Mouse (Mus musculus): ENCODE data around the gene Ifna9.
"Not testable (repeated sequence)": the region's sequence is repeated elsewhere in the genome, so short reads cannot be mapped to it uniquely, and the experiment has no call there.

Ifna9 gene

DNA sequence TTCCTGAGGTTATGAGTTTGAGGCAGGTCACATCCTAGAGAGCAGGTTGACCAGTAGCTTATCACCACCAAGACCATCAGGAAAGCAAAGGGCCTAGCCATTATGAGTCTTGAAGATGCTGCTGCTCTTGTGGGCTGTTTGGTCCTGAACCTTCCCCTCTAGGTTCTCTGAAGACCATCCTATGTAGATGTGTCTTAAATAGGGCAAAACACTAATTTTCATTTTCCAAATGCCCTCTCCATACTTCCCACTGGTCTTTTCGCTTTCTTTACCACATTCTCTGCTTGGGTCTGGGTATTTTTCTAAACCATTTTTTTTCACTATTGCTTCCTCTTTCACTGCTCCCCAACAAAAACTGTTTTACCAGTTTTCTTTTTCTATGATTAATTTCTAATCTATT lies at the start of gene Ifna9:
Gene Ifna9, minus strand, starts transcription at position 101 of the 400 bp plus-strand sequence.
- no peak for DNase-seq (ENCODE audit: low spot score)

GRCm38 (mm10) chr4:88641077-88641831 lies 49.1 kb upstream of the Ifna9 start:
- peak; percentile 76 for DNase-seq (ENCODE audit: low spot score)

GRCm38 (mm10) chr4:88640704-88641076 lies 48.5 kb upstream of the Ifna9 start:
- DNase-seq (ENCODE audit: low spot score): no peak

GRCm38 (mm10) chr4:88634311-88634710 lies 42.1 kb upstream of the Ifna9 start, which contains the start of gene C87499:
Gene C87499 (minus strand): TSS chr4:88634411.
- no peak for DNase-seq (ENCODE audit: low spot score)

- no peak for DNase-seq (ENCODE audit: low spot score)
Observed at GRCm38 (mm10) chr4:88603276-88603675, 11.1 kb upstream of the Ifna9 start, which contains the start of gene Ifna12. Gene Ifna12 (minus strand): TSS chr4:88603376.

DNA sequence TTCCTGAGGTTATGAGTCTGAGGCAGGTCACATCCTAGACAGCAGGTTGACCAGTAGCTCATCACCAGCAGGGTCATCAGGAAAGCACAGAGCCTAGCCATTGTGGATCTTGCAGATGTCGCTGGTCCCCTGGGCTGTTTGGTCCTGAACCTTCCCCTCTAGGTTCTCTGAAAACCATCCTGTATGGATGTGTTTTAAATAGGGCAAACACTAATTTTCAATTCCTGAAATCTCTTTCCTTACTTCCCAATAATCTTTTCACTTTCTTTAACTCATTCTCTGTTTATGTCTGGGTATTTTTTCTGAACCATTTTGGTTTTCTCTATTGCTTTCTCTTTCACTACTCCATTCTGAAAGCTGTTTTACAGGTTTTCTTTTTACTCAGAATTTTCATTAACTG lies 20.5 kb downstream of the Ifna9 start, which contains the start of gene Ifna14:
Gene Ifna14, minus strand, starts transcription at position 101 of the 400 bp plus-strand sequence.
- no peak for DNase-seq (ENCODE audit: low spot score)

DNA sequence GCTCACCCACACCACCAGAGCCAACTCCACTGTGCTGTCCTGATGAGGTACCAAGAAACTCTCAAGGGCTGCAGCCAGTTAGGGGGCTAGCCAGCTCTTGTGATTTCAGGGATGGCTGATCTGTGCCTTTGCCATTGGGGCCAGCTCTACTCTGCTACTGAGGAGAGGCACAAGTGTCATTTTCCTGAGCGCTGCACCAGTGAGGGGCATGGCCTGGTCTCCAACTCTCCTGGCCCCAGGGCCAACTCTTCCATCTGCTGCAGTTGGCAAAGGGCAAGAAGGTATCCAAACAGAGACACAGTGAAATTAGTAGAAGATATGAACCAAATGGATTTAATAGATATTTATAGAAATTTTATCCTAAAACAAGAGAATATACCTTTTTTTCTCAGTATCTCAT lies 30.4 kb downstream of the Ifna9 start:
- DNase-seq (ENCODE audit: low spot score): no peak

DNA sequence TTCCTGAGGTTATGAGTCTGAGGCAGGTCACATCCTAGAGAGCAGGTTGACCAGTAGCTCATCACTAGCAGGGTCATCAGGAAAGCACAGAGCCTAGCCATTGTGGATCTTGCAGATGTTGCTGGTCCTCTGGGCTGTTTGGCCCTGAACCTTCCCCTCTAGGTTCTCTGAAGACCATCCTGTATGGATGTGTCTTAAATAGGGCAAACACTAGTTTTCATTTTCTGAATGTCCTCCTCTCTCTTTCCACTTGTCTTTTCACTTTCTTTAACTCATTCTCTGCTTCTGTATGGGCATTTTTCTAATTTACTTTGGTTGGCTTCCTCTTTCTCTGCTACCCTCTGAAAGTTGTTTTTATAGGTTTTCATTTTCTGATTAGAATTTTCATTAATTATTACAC lies 34.0 kb downstream of the Ifna9 start, which contains the start of gene Ifna15:
Gene Ifna15, minus strand, starts transcription at position 101 of the 400 bp plus-strand sequence.
- not testable (repeated sequence) for DNase-seq (ENCODE audit: low spot score)

DNA sequence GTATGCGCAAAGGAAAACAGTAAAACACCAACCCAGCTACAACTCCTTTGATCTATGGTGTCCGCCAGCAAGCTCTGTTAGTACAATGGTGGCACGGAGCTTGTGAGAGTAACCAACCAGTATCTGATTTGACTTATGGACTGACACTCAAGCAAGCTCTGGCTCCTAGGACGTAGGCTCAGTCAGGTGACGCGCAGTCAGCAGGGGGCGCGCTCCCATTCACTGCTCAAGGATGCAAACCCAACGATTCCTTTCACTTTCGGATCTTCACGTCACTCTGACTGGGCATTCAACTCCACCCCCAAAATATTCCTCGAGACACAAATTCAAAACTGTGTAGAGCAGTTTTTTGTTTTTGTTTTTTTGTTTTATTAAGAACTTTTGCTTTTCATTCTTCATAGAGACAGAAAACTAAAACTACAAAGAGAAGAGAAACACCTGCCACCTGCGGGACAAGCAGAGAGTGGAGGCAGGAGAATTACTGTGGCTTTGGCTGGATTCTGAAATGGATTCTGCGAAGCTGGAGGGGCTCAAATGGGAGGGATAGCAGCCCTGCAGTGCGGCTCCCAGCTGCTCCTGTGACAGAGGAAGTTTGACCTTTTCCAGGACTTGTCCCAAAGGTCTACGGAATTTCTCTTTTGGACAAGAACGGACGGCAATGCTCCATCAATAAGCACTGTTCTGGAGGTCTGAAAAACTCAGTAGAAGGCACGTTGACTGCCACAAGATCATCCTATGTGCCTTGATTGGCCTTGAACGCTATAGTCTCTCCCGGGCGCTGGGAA lies 41.8 kb downstream of the Ifna9 start:
- peak; percentile 64 for DNase-seq (ENCODE audit: low spot score)

GRCm38 (mm10) chr4:88547986-88548385 lies 44.2 kb downstream of the Ifna9 start:
- DNase-seq (ENCODE audit: low spot score): no peak

- DNase-seq (ENCODE audit: low spot score): peak; percentile 17
Observed at GRCm38 (mm10) chr4:88543649-88544234, 48.4 kb downstream of the Ifna9 start.

All from yolk sac, embryonic 10.5 days (tissue).